Mouse (Mus musculus): ENCODE results near the gene Col4a2. TPM values are rescaled to one million over a fixed set of nuclear protein-coding genes. Genes with fewer than 3 reads are reported as not detected.

The Col4a2 gene
- polyA plus RNA-seq (2014; fragmentation: Illumina TruSeq; extraction: RNeasy Lipid Tissue Mini Kit (QIAGEN cat#74804)), result 4.0 TPM

GRCm38 (mm10) chr8:11312349-11313175, at the start of gene Col4a2, which contains the start of gene Col4a1:
Gene Col4a2, plus strand, starts transcription at chr8:11312805.
Gene Col4a1, minus strand, starts transcription at chr8:11312826.

DNA sequence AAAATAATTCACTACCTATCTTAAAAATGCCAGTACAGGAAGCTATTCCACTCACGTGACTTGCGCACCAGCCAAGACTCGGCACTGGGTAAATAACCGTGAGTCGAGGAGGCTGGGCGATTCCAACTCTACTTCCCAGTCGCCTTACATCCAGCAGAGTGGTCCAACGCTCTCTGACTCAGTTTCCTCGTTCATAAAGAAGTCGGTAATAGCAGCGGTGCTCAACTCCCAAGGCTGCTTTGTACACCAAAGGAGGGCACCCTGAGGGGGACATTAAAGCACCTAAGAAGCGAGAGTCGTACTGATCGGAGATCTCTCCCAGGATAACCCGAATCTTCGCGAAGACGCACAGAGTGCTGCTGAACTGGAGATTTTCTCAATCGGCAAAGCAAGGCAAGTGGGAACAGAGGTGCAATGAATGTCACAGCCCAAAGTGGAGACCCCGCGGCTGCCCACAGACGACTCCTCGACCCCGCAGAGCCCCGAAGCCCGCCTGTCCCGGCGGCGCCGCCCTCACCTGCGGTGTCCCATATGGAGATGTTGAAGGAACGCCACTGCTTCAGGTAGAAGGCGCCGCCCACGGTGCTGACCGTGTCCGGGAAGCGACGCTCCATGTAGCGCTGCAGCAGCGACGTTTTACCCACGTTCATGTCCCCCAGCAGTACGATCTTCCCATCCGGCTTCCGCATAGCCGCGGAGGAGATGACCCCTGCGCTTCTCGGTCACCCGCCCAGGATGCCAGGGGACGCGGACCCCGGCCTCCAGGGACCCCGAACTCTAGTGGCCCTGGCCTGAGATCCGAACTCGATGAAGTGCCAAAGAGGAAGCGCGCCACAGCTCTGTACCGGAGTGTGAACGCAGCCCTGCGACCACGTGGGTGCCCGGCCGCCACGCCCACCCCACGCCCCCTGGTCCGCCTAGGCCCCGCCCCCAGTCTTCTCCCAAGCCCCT, 165.5 kb downstream of the Col4a2 start, which contains the start of gene Rab20:
Gene Rab20 (minus strand): TSS at position 900 of the 951 bp plus-strand sequence.

DNA sequence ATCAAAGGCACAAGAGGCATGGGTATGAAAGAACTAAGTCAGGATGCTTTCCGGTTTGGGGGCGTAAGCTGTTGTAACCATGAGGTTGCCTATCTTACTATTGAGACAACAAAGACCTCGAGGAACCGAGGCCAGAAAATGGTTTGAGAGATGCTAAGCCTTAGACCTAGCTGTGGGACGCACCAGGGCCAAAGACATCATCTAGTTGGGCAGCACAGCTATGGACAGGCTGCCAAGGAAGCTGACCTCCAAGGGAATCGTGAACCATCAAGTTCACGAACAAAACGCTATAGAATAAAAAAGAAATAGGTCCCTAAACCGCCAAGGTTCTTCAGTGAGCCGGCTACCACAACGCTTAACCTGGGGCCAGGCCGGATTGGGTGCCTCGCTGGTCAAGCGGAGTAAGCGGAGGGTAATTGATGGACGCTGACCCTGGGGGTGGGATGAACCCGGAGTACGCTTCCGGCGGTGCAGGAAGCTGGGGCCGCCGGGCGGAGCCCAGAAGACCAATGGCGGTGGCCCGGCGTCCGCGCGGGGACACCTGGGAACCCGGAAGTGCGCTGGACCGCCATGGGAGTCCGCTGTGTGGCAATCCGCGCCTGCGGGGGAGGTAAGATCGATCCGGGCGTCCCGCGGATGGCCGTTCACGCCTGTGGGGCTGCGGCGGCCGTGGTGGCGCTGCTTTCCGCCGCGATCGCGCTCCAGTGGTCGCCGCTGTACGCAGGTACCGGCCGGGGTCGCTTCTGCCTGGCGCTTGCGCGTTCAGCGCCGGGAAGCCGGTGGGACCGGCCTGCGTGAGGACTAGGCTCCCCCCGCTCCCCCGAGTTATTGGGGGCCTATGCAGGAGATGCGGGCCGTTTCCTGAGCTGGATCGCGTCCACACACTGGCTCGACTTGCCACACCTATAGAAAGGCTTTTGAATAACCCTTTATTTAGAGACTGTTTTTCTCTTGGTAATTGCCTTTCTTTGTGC, 184.7 kb downstream of the Col4a2 start, which contains the start of gene Naxd:
Gene Naxd (plus strand): TSS at position 490 of the 974 bp plus-strand sequence.

Other genes starting within 250 kb of the Col4a2 start
- 81.2 TPM for gene Col4a1, start within 50 bp of the Col4a2 start, polyA plus RNA-seq (2014; fragmentation: Illumina TruSeq; extraction: RNeasy Lipid Tissue Mini Kit (QIAGEN cat#74804))
- gene Rab20, start 165.9 kb downstream of the Col4a2 start, polyA plus RNA-seq (2014; fragmentation: Illumina TruSeq; extraction: RNeasy Lipid Tissue Mini Kit (QIAGEN cat#74804)), result 1.6 TPM
- gene Naxd, start 184.7 kb downstream of the Col4a2 start, polyA plus RNA-seq (2014; fragmentation: Illumina TruSeq; extraction: RNeasy Lipid Tissue Mini Kit (QIAGEN cat#74804)), result 9.3 TPM
- 4.7 TPM for gene Cars2, start 238.0 kb downstream of the Col4a2 start, polyA plus RNA-seq (2014; fragmentation: Illumina TruSeq; extraction: RNeasy Lipid Tissue Mini Kit (QIAGEN cat#74804))
- 50.9 TPM for gene Ing1, start 242.8 kb downstream of the Col4a2 start, polyA plus RNA-seq (2014; fragmentation: Illumina TruSeq; extraction: RNeasy Lipid Tissue Mini Kit (QIAGEN cat#74804))

All from ovary, adult 10 weeks (tissue).